Mouse (Mus musculus) thymus, postnatal 10 days (tissue): ENCODE measurements at regions not wholly inside any gene's neighbourhood (a gene's known extent, or its start where the extent isn't known, plus 50 kb on each side); places are given as distances from the start of the nearest gene placed in this dataset.
"Not testable (repeated sequence)": the region's sequence is repeated elsewhere in the genome, so short reads cannot be mapped to it uniquely, and the experiment has no call there.

Experiments used
- DNase-seq, 2 experiments: peaks; one replicate each; pipeline ENCODE4 v3.0.0; 2021; ENCODE audit warnings: low spot score in 2 of 2

DNA sequence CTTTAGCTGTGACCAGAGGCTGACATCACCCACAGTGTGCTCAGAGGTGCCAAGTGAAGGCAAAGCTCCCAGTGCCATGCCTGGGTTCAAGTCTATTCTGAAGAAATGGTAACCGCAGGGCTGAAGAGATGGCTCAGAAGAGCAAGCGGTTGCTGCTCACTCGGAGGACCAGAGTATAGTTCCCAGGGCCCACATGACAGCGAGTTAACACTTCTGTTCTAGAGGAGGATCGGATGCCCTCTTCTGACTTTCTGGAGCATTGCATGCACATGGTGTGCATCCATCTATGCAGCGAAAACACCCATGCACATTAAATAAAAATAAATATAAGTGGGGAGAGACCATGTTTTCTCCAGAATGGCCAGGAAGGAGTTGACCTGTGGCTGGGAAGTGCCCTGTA is 209.5 kb downstream of the Sorl1 start:
- DNase-seq, result no peak

DNA sequence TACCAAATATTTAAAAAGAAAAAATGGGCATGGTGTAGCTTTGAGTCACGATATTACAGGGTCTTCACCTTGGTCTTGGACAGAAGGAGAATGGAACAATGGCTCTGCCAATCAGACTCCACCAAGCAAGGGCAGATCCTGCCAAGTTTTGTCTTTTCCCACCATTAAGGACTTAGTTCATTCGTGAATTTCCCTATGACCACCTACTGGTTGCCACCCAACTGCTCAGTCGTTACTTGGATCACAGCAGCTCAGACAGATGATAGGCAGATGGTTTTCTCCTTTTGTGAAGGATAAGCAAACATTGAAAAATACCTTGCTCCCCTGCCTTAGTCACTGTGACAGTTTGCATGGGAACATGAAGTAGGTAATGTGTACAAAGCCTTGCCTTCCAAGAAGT is 210.2 kb downstream of the Sorl1 start:
- no peak for DNase-seq

DNA sequence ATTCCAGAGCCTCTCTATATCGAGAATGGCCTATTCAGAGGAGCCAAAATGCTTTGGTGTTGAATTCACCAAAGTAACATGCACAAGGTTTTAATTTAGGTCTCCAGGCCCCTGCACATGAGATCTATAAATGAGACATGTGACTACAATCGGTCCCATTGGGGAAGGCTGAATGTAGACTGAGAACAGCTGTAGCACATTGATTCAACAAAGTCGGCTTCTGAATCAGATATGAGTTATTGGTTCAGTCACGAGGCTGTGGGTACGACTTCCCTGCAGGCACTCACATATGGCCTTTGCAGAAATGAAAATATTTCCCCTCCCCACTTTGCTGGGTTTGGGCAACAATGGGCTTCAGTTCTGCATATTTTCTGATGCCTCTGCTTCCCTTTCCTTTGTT is 211.6 kb downstream of the Sorl1 start:
- no peak for DNase-seq

GRCm38 (mm10) chr9:41900606-41900974 is 223.5 kb downstream of the Sorl1 start:
- no peak for DNase-seq

GRCm38 (mm10) chr9:41899766-41900605 is 224.1 kb downstream of the Sorl1 start:
- no peak for DNase-seq

DNA sequence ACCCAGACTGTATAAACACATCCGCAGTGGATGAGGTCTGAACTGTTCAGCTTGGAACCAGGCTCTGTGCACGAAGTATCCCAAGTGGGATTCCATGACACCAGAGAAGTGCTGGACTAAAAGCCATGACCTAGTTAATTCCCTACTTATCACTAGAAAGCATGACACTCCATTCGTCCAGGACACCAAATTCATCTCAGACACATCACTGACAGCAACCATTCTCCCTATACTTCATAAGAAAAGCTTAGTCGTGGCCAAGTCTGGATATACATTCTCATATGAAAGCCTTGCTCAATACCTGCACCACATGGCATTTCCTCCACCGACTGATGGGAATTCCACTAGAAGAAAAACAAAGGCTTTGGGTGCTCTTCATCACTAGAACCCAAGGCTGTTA is 229.0 kb downstream of the Sorl1 start:
- DNase-seq, result no peak

GRCm38 (mm10) chr9:41892841-41893240 is 231.3 kb downstream of the Sorl1 start:
- no peak for DNase-seq

GRCm38 (mm10) chr9:41891206-41891605 is 232.9 kb downstream of the Sorl1 start:
- no peak for DNase-seq

- no peak for DNase-seq
These were observed 233.6 kb downstream of the Sorl1 start for GRCm38 (mm10) chr9:41890273-41891141.

DNA sequence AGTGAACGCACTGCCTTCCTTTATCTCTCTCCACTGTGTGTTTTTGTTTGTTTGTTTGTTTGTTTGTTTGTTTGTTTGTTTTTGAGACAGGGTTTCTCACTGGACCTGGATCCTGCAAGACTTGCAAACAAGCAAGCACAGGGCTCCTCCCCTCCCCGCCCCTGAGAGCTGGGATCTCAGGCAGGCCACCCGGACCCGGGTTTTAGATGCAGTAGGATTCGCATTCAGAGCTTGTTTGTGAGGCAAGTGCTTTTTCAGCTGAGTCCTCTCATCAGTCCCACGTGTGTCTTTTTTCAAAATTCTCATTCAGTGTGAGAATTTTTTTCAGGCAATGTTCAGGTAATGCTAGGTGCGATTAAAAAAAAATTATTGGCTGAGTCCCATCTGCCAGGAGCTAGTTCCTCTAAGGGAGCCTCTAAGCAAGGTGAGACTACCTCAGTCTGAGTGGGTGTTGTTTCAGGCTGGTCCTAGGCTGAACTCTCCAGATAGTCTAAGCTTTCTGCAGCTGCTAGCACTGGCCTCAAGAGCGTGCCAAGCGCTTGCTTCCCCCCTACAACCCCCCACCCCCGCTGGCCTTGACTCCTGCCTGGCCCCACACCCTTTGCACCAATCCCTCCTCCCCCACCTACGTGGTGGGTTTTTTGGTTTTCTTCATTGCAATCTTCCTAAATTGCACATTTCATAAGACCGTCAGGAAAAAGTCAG is 234.4 kb downstream of the Sorl1 start:
- no peak for DNase-seq

DNA sequence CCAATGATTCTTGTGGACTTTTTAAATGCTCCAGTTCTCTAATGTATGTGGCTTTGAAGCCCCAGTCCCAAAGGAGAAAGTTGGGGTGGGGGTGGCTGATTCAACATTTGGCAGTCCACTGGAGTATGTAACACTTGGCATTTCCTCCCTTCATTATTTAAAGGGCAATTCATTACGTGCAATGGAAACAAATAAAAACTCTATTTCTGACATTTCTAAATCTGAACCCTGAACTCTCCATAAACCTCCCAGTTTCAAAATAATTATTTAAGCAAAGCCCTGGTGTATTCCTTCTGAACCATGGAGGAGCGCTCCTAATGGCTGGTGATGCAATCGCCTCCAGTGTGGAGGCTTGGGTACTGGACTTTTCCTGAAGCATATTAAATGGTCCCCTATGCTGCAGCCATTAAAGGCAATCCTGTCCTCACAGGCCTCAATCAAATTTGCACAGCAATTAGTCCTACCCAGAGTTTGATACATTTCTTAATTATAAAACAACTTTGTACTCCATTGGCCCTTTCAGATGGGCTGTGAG is 235.4 kb downstream of the Sorl1 start:
- DNase-seq, result no peak

DNA sequence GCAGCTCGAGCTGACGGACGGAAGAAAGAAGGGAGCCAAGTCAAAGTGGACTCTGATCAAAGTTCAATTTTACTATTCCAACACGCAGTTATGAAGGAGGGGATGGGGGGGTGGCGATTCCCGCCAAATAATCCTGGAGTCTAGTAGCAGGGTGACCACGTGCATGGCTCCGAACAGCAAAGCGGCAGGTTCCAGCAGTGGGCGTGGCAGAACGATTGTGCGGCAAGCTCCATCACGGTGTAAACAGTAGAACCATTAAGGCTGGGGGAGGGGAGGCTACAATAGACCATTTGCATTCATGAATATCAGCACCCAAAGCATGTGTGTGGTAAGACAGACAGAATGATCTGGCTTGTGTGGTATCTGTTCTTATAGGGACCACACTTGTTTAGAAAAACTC is 237.6 kb downstream of the Sorl1 start:
- DNase-seq, result not testable (repeated sequence)

DNA sequence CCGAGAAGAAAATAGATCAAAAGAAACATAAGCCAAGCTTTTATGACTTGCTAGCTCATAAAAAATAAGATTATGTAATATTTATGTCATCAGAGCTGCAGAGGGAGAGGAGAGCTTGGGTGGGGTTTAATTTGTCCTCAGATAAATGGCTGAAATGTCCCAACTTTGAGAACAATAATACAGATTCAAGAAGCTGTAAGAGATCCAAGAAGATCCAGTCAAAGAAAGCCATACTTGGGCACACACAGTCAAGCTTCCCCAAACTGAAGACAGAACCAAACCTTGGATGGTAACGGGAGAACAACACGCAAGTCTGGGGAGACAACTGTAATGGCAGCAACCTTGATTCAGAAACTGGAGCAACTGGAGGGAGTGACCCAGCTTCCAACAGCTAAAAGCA is 243.6 kb downstream of the Sorl1 start:
- no peak for DNase-seq

DNA sequence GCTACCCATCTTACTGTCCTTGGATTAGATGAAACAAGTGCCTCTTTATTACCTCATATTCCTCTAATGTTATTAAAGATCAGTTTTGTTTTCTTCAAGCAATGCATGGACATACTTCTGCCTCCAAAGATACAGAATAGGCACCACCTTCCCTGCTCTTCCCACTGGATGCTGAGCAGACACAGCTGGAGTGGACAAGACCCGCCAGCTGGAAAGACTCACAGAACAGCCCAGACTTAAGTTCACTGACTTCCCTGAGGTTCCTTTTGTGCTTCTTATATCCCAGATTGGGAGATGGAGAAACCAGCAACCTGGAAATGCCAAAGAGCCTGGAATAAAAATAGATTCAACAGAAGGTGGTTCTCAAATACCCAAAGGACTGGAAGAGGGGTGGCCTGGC is 245.0 kb downstream of the Sorl1 start:
- no peak for DNase-seq

DNA sequence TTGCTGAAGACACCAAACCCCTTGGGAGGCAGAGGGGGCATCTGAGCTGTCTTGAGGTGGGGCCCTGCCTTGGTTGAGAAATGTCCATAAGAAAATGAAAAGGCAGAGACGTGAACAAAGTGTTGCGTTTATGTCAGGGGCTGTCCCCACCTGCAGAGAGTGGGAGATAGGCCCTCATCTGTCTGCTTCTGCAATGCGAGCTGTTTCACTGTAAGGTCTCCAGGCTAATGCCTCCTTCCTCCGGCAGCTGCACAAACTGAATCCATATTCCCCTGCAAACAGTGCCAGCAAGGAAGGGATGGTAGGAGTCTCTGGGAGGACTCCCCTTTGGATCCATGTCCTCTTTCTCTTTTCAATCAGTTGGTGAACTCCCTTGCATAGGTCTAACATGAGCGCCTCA is 263.0 kb downstream of the Sorl1 start:
- no peak for DNase-seq

GRCm38 (mm10) chr9:41860681-41861080 is 263.4 kb downstream of the Sorl1 start:
- no peak for DNase-seq

- no peak for DNase-seq
These were observed 264.3 kb downstream of the Sorl1 start for GRCm38 (mm10) chr9:41859780-41860179.

GRCm38 (mm10) chr9:41852099-41852498 is 272.0 kb downstream of the Sorl1 start:
- DNase-seq, result no peak

GRCm38 (mm10) chr9:41849628-41850326 is 274.3 kb downstream of the Sorl1 start:
- DNase-seq, result no peak

- no peak for DNase-seq
These were observed 279.5 kb downstream of the Sorl1 start for GRCm38 (mm10) chr9:41844616-41845015.
